Mouse (Mus musculus) MEL (cell line): ENCODE data around the gene Zer1. TPM values are rescaled to one million over a fixed set of nuclear protein-coding genes. Genes with fewer than 3 reads are reported as not detected.

Experiments used
- DNase-seq: peaks from one replicate; pipeline ENCODE4 v3.0.0; 2011; ENCODE audit warnings: low read depth, low spot score
- H3K27ac ChIP-seq: 2 replicates; pipeline ENCODE4 v1.5.1; 2012; ENCODE audit warnings: low read depth, mild to moderate bottlenecking, control low read depth, low read length, moderate library complexity; ENCODE audit not compliant: control insufficient read depth
- H3K27me3 ChIP-seq, 2 experiments: fragments of 150-350 bp in 1 of 2; sonication (generic) in 1 of 2; 2 replicates each; pipeline ENCODE4 v1.6.1; 2012; ENCODE audit warnings: low read length in 2 of 2, mild to moderate bottlenecking in 2 of 2, improper control_type of control experiment in 1 of 2, moderate library complexity in 1 of 2; ENCODE audit not compliant: insufficient read depth in 2 of 2, control insufficient read depth in 1 of 2
- H3K36me3 ChIP-seq, 2 experiments: 2 replicates each; pipeline ENCODE4 v1.6.1; 2012 to 2014; ENCODE audit warnings: low read length in 2 of 2, improper control_type of control experiment in 1 of 2, inconsistent platforms in 1 of 2, mild to moderate bottlenecking in 1 of 2; ENCODE audit not compliant: insufficient read depth in 2 of 2, control insufficient read depth in 1 of 2
- H3K4me1 ChIP-seq, 2 experiments: fragments of 150-350 bp in 1 of 2; sonication (generic) in 1 of 2; 2 replicates each; pipeline ENCODE4 v1.6.1; 2012; ENCODE audit warnings: low read length in 2 of 2, improper control_type of control experiment in 1 of 2, mild to moderate bottlenecking in 1 of 2; ENCODE audit not compliant: insufficient read depth in 2 of 2, control insufficient read depth in 1 of 2
- H3K4me3 ChIP-seq, 2 experiments: fragments of 150-350 bp in 1 of 2; sonication (generic) in 1 of 2; 2 replicates each; pipeline ENCODE4 v1.5.1; 2012; ENCODE audit warnings: low read depth in 2 of 2, low read length in 2 of 2, mild to moderate bottlenecking in 2 of 2, moderate library complexity in 2 of 2, control low read depth in 1 of 2, improper control_type of control experiment in 1 of 2; ENCODE audit not compliant: control insufficient read depth in 1 of 2, insufficient read depth in 1 of 2
- H3K79me2 ChIP-seq: 2 replicates; pipeline ENCODE4 v1.6.1; 2012; ENCODE audit warnings: mild to moderate bottlenecking, low read length, moderate library complexity; ENCODE audit not compliant: control insufficient read depth, poor library complexity, insufficient read depth
- H3K9ac ChIP-seq: 2 replicates; pipeline ENCODE4 v1.6.1; 2012; ENCODE audit warnings: low read depth, mild to moderate bottlenecking, control low read depth, low read length, moderate library complexity; ENCODE audit not compliant: control insufficient read depth, poor library complexity, severe bottlenecking
- H3K9me3 ChIP-seq: fragments of 150-350 bp; sonication (generic); replicated peaks from 2 replicates; pipeline ENCODE4 v1.6.1; 2012; ENCODE audit warnings: mild to moderate bottlenecking, low read length, improper control_type of control experiment, moderate library complexity; ENCODE audit not compliant: insufficient read depth
- BHLHE40 ChIP-seq: IDR thresholded peaks from 2 replicates; pipeline ENCODE4 v1.6.1; 2012; ENCODE audit warnings: low read depth, mild to moderate bottlenecking, inconsistent platforms, low read length, improper control_type of control experiment, borderline replicate concordance
- CHD1 ChIP-seq: IDR thresholded peaks from 2 replicates; pipeline ENCODE4 v1.6.1; 2012; ENCODE audit warnings: low read depth, mild to moderate bottlenecking, inconsistent platforms, low read length, improper control_type of control experiment
- CHD2 ChIP-seq: IDR thresholded peaks from 2 replicates; pipeline ENCODE4 v1.6.1; 2011; ENCODE audit warnings: low read length, improper control_type of control experiment
- CTCF ChIP-seq, 3 experiments: IDR thresholded peaks in 2 of 3; conservative IDR thresholded peaks in 1 of 3; 2 replicates each; pipeline ENCODE4 v1.5.1; 2011 to 2012; ENCODE audit warnings: low read length in 3 of 3, low read depth in 2 of 3, mild to moderate bottlenecking in 2 of 3, improper control_type of control experiment in 1 of 3, inconsistent platforms in 1 of 3, mixed read lengths in 1 of 3, moderate library complexity in 1 of 3; ENCODE audit not compliant: control insufficient read depth in 1 of 3, insufficient read depth in 1 of 3, poor library complexity in 1 of 3, severe bottlenecking in 1 of 3
- EP300 ChIP-seq, 2 experiments: IDR thresholded peaks; 2 replicates each; pipeline ENCODE4 v1.6.1; 2011; ENCODE audit warnings: improper control_type of control experiment in 2 of 2, low read length in 2 of 2, low read depth in 1 of 2, mild to moderate bottlenecking in 1 of 2
- ETS1 ChIP-seq: IDR thresholded peaks from 2 replicates; pipeline ENCODE4 v1.6.1; 2012; ENCODE audit warnings: low read depth, mild to moderate bottlenecking, inconsistent platforms, low read length, improper control_type of control experiment, moderate library complexity
- GABPA ChIP-seq: IDR thresholded peaks from 2 replicates; pipeline ENCODE4 v1.6.1; 2012; ENCODE audit warnings: low read depth, mild to moderate bottlenecking, inconsistent platforms, low read length, improper control_type of control experiment, moderate library complexity
- GATA1 ChIP-seq: IDR thresholded peaks from 2 replicates; pipeline ENCODE4 v1.6.1; 2011; ENCODE audit warnings: low read depth, low read length, improper control_type of control experiment
- HCFC1 ChIP-seq: IDR thresholded peaks from 2 replicates; pipeline ENCODE4 v1.6.1; 2012; ENCODE audit warnings: low read depth, mild to moderate bottlenecking, inconsistent platforms, low read length, improper control_type of control experiment, moderate library complexity
- MAFK ChIP-seq: IDR thresholded peaks from 2 replicates; pipeline ENCODE4 v1.6.1; 2011; ENCODE audit warnings: low read depth, mild to moderate bottlenecking, low read length, improper control_type of control experiment, borderline replicate concordance
- MAX ChIP-seq: IDR thresholded peaks from 2 replicates; pipeline ENCODE4 v1.6.1; 2011; ENCODE audit warnings: low read length, improper control_type of control experiment
- MAZ ChIP-seq: IDR thresholded peaks from 2 replicates; pipeline ENCODE4 v1.6.1; 2012; ENCODE audit warnings: low read depth, mild to moderate bottlenecking, inconsistent platforms, low read length, improper control_type of control experiment
- MEF2A ChIP-seq: IDR thresholded peaks from 2 replicates; pipeline ENCODE4 v1.6.1; 2014; ENCODE audit warnings: low read depth, mild to moderate bottlenecking, inconsistent platforms, low read length, improper control_type of control experiment; ENCODE audit not compliant: poor library complexity, insufficient replicate concordance, severe bottlenecking; ENCODE audit errors: extremely low read depth
- MXI1 ChIP-seq: IDR thresholded peaks from 2 replicates; pipeline ENCODE4 v1.6.1; 2011; ENCODE audit warnings: mild to moderate bottlenecking, low read depth, low read length, improper control_type of control experiment
- NELFE ChIP-seq: IDR thresholded peaks from 2 replicates; pipeline ENCODE4 v1.6.1; 2011; ENCODE audit warnings: low read depth, low read length, improper control_type of control experiment
- NRF1 ChIP-seq: IDR thresholded peaks from 2 replicates; pipeline ENCODE4 v1.6.1; 2014; ENCODE audit warnings: low read depth, mild to moderate bottlenecking, inconsistent platforms, low read length, improper control_type of control experiment, moderate library complexity; ENCODE audit not compliant: poor library complexity, insufficient read depth, severe bottlenecking
- POLR2AphosphoS2 ChIP-seq: IDR thresholded peaks from 2 replicates; pipeline ENCODE4 v1.6.1; 2011; ENCODE audit warnings: low read length, improper control_type of control experiment
- POLR2AphosphoS5 ChIP-seq: IDR thresholded peaks from 2 replicates; pipeline ENCODE4 v1.6.1; 2012; ENCODE audit warnings: low read depth, borderline replicate concordance, mild to moderate bottlenecking, inconsistent platforms, low read length, moderate library complexity, mixed read lengths
- RAD21 ChIP-seq: IDR thresholded peaks from 2 replicates; pipeline ENCODE4 v1.6.1; 2011; ENCODE audit warnings: mild to moderate bottlenecking, low read depth, low read length, improper control_type of control experiment
- RCOR1 ChIP-seq: IDR thresholded peaks from 2 replicates; pipeline ENCODE4 v1.6.1; 2012; ENCODE audit warnings: low read depth, mild to moderate bottlenecking, inconsistent platforms, low read length, improper control_type of control experiment
- SIN3A ChIP-seq: IDR thresholded peaks from 2 replicates; pipeline ENCODE4 v1.6.1; 2012; ENCODE audit warnings: low read length, improper control_type of control experiment, inconsistent platforms
- SMC3 ChIP-seq: IDR thresholded peaks from 2 replicates; pipeline ENCODE4 v1.6.1; 2011; ENCODE audit warnings: low read depth, low read length, improper control_type of control experiment
- TBP ChIP-seq: IDR thresholded peaks from 2 replicates; pipeline ENCODE4 v1.8.0; 2011; ENCODE audit warnings: low read depth, low read length, improper control_type of control experiment
- TCF12 ChIP-seq: IDR thresholded peaks from 2 replicates; pipeline ENCODE4 v1.6.1; 2014; ENCODE audit warnings: low read depth, mild to moderate bottlenecking, inconsistent platforms, low read length, improper control_type of control experiment, moderate library complexity
- UBTF ChIP-seq: IDR thresholded peaks from 2 replicates; pipeline ENCODE4 v1.6.1; 2012; ENCODE audit warnings: low read depth, mild to moderate bottlenecking, inconsistent platforms, low read length, improper control_type of control experiment, moderate library complexity, borderline replicate concordance; ENCODE audit not compliant: insufficient read depth
- ZC3H11A ChIP-seq: IDR thresholded peaks from 2 replicates; pipeline ENCODE4 v1.6.1; 2012; ENCODE audit warnings: low read depth, mild to moderate bottlenecking, inconsistent platforms, low read length, improper control_type of control experiment
- ZMIZ1 ChIP-seq: IDR thresholded peaks from 2 replicates; pipeline ENCODE4 v1.6.1; 2012; ENCODE audit warnings: low read depth, mild to moderate bottlenecking, inconsistent platforms, low read length, improper control_type of control experiment, moderate library complexity
- ZNF384 ChIP-seq: IDR thresholded peaks from 2 replicates; pipeline ENCODE4 v1.6.1; 2012; ENCODE audit warnings: low read depth, mild to moderate bottlenecking, inconsistent platforms, low read length, improper control_type of control experiment
- polyA plus RNA-seq, 2 experiments: library from polyadenylated mRNA; stranded (reverse) in 1 of 2; unstranded in 1 of 2; fragments of >175 nt in 1 of 2; fragments of >200 nt in 1 of 2; gene quantifications; 2 replicates each; pipeline versions ENCODE4 v1.2.1 to v1.2.4; 2012; ENCODE audit warnings: low replicate concordance in 2 of 2, low read depth in 1 of 2; ENCODE audit not compliant: insufficient read length in 2 of 2, insufficient read depth in 1 of 2, missing spikeins in 1 of 2
- total RNA-seq: library from RNA; depleted of rRNA; stranded (reverse); fragments of 300-350 nt; gene quantifications from 2 replicates; pipeline ENCODE4 v1.2.3, GENCODE M21; 2012

Gene Zer1
- total and polyA plus RNA-seq, 3 experiments = 3.9 to 14.0 TPM; not detected in 1

- TF ChIP-seq MXI1 (no peak), SMC3 (no peak), POLR2AphosphoS2 (no peak)
Measured at GRCm38 (mm10) chr2:30078760-30079159, 45.6 kb downstream of the Zer1 start (continued).

- Histone ChIP-seq H3K9ac (peak overlapping the region; percentile 9; the same call in 1 of the 2 replicates), H3K27ac (no peak overlapping the region)
Measured at GRCm38 (mm10) chr2:30078349-30078712, 46.1 kb downstream of the Zer1 start.

DNA sequence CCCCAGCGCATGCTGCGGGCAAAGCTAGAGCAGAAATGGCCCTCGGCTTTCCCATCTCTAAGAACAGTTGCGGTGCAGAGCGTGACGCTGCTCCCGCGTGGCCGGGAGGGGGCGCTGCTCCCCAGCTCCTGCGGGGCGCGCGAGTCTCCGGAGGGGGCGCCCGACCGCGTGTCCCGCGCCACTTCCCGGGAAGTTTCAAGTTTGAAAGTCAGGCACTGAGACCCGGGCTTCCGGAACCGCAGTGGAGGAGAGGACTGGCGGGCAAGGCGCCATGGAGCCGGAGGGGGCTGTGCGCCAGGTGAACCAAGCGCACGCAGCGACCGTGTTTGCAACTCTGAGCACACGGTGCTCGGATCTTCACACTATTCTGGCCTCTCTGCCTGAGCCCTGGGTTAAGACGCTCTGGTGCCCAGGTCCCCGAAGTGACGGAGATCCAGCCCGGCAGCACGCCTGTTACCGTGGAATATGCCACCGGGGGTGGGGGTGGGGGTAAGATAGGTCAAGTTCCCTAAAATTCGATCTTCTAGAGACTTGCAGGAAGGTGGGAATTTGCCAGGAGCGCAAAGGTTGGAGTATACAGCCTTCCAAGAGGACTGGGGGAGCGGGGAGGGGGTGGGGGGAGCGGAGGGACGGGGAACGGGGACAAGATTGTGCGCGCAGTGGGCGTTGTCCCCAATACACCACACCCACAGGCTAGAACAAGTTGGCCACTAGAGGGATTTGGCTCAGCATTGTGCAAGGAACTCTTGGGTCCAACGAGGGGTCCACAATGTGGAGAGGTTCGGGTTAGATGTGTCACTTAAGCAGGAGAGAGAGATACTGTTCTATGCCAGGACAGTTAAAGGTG, 46.7 kb downstream of the Zer1 start, which contains the start of gene Pkn3:
Pkn3 (plus strand) TSS at position 183 of the 847 bp plus-strand sequence.
- H3K36me3 ChIP-seq = peaks cover 0 to 2% of the 10 kb centered on the region in 2 experiments; a peak in 1 of 4 replicates
- peak; percentile 91 for DNase-seq
- H3K79me2 ChIP-seq = no peaks in the 10 kb centered on the region
- TF ChIP-seq MAFK (no peak), UBTF (no peak), MAZ (peak; percentile 94; the same call in 1 of the 2 replicates), ZNF384 (peak; percentile 63), SIN3A (peak; percentile 64), CHD2 (no peak), ZMIZ1 (peak; percentile 45; the same call in 1 of the 2 replicates), CTCF (IDR thresholded peaks at IDR 0.05 in 2 of 3, conservative IDR thresholded peaks at IDR 0.05 in 1 of 3; ENCODE audit: control insufficient read depth in 1 of 3, insufficient read depth in 1 of 3, low read depth in 2 of 3, low read length in 3 of 3, poor library complexity in 1 of 3, severe bottlenecking in 1 of 3) (peak; percentile 65 to 100 (median 85)), MEF2A (no peak), HCFC1 (peak; percentile 66), GABPA (no peak), POLR2AphosphoS5 (no peak), CHD1 (no peak), TBP (peak; percentile 62; the same call in 1 of the 2 replicates), MAX (peak; percentile 81), POLR2AphosphoS2 (peak; percentile 77), NELFE (peak; percentile 67), TCF12 (peak; percentile 43; the same call in 1 of the 2 replicates), RAD21 (peak; percentile 53), ZC3H11A (peak; percentile 37; the same call in 1 of the 2 replicates), RCOR1 (peak; percentile 39; the same call in 1 of the 2 replicates), EP300 (IDR thresholded peaks at IDR 0.05; ENCODE audit: low read depth in 1 of 2, low read length in 2 of 2) (no peak), GATA1 (no peak)

More at GRCm38 (mm10) chr2:30078349-30078712, 46.1 kb downstream of the Zer1 start:
- H3K27me3 ChIP-seq = no peaks in the 10 kb centered on the region
- peaks cover 0 to 5% of the 10 kb centered on the region in 2 experiments; a peak in 2 of 4 replicates for H3K4me1 ChIP-seq
- 0 out of 4 replicates have a peak overlapping the region, but pooled peaks of 1 of the 2 experiments have one; percentile 22 for H3K4me3 ChIP-seq
- H3K9me3 ChIP-seq = no peaks in the 10 kb centered on the region
- H3K36me3 ChIP-seq = peaks cover 0 to 2% of the 10 kb centered on the region in 2 experiments; a peak in 1 of 4 replicates
- H3K79me2 ChIP-seq = no peaks in the 10 kb centered on the region
- DNase-seq = no peak
- TF ChIP-seq ETS1 = no peak
- no peak for TF ChIP-seq CHD2
- TF ChIP-seq NRF1 = no peak
- no peak for TF ChIP-seq POLR2AphosphoS2
- TF ChIP-seq NELFE = no peak
- TF ChIP-seq BHLHE40 = no peak

More for the DNA sequence above, 46.7 kb downstream of the Zer1 start, which contains the start of gene Pkn3:
- Histone ChIP-seq H3K9me3 (no peaks in the 10 kb centered on the region), H3K4me3 (peak within 1 kb of the TSS; percentile 68 to 72), H3K27ac (peak within 1 kb of the TSS; percentile 55), H3K4me1 (peaks cover 0 to 5% of the 10 kb centered on the region in 2 experiments; a peak in 2 of 4 replicates), H3K9ac (peak within 1 kb of the TSS; percentile 84), H3K27me3 (no peaks in the 10 kb centered on the region)
